Mouse (Mus musculus) ES-Bruce4 (cell line): ENCODE results near the gene Gjb6.

Source experiments
- CTCF ChIP-seq: IDR thresholded peaks from one replicate; pipeline ENCODE4 v1.8.1; 2011; ENCODE audit warnings: low read depth, low read length
- POLR2A ChIP-seq: IDR thresholded peaks from one replicate; pipeline ENCODE4 v1.8.1; 2011; ENCODE audit warnings: low read length; ENCODE audit not compliant: insufficient read depth

DNA sequence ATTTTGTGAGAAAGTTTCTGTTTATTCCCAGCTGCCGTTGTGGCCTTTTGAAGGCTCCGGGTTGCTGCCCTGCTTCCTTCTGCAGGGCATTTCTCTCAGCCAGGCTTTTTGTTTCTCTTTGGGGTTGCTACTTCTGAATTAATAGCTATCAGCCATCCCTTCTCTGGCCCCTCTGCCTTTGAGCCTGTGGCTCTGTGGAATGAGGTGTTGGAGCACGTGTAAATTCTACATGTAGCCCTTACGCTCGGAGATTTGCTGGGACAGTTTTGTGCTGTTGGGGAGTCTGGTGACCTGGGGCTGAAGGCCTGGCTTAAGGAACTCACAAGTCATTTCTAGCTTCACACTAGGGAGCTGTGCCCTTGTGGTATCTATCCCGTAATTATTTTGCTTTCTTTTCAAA lies 21.5 kb upstream of the Gjb6 start:
- no peak for TF ChIP-seq CTCF
- TF ChIP-seq POLR2A = no peak
